Mouse (Mus musculus): ENCODE measurements around the gene Tnfrsf1a.

Tnfrsf1a gene

GRCm38 (mm10) chr6:125382024-125382423 lies 32.9 kb downstream of the Tnfrsf1a start:
- DNase-seq (ENCODE audit: low read depth, low spot score), result no peak

- DNase-seq (ENCODE audit: low read depth, low spot score), result no peak
These were observed 36.2 kb downstream of the Tnfrsf1a start for GRCm38 (mm10) chr6:125385066-125385974.

- no peak for DNase-seq (ENCODE audit: low read depth, low spot score)
These were observed 36.9 kb downstream of the Tnfrsf1a start for GRCm38 (mm10) chr6:125386080-125386479.

- no peak for DNase-seq (ENCODE audit: low read depth, low spot score)
These were observed 40.7 kb downstream of the Tnfrsf1a start for GRCm38 (mm10) chr6:125389853-125390252.

- DNase-seq (ENCODE audit: low read depth, low spot score), result no peak
These were observed 56.6 kb downstream of the Tnfrsf1a start for GRCm38 (mm10) chr6:125405461-125406382.

- DNase-seq (ENCODE audit: low read depth, low spot score), result no peak
These were observed 58.1 kb downstream of the Tnfrsf1a start for GRCm38 (mm10) chr6:125407224-125407623.

GRCm38 (mm10) chr6:125407657-125408056 lies 58.5 kb downstream of the Tnfrsf1a start:
- no peak for DNase-seq (ENCODE audit: low read depth, low spot score)

- DNase-seq (ENCODE audit: low read depth, low spot score), result no peak
These were observed 61.4 kb downstream of the Tnfrsf1a start for GRCm38 (mm10) chr6:125410551-125410950.

GRCm38 (mm10) chr6:125410995-125411547 lies 61.9 kb downstream of the Tnfrsf1a start:
- DNase-seq (ENCODE audit: low read depth, low spot score), result peak; percentile 82

- no peak for DNase-seq (ENCODE audit: low read depth, low spot score)
These were observed 62.5 kb downstream of the Tnfrsf1a start for GRCm38 (mm10) chr6:125411661-125412060.

Data from WW6 (cell line).